Mouse (Mus musculus): Measurements from ENCODE around the gene Zc2hc1c. TPM values are rescaled to one million over a fixed set of nuclear protein-coding genes. Genes with fewer than 3 reads are reported as not detected.
A peak's percentile ranks its signal among the peaks of the same experiment; 100 is the strongest.

The Zc2hc1c gene
- total and polyA plus RNA-seq, 3 experiments, result 0.04 to 0.39 TPM; not detected in 1

GRCm38 (mm10) chr12:85338815-85339214, 50.4 kb downstream of the Zc2hc1c start:
- peak; percentile 49 for DNase-seq (ENCODE audit: low read depth, low spot score)
- peak overlapping the region; percentile 92 to 99 for H3K4me3 ChIP-seq (ENCODE audit: control insufficient read depth in 1 of 2, insufficient read depth in 1 of 2, low read depth in 2 of 2, low read length in 2 of 2)
- peak overlapping the region; percentile 75 for H3K27ac ChIP-seq (ENCODE audit: control insufficient read depth, low read depth, low read length)
- TF ChIP-seq JUND (IDR thresholded peaks at IDR 0.05; ENCODE audit: low read depth, low read length) (no peak), ZKSCAN1 (IDR thresholded peaks at IDR 0.05; ENCODE audit: low read depth, low read length) (peak; percentile 54; the same call in 1 of the 2 replicates)
- H3K9ac ChIP-seq (ENCODE audit: control insufficient read depth, low read depth, low read length, poor library complexity, severe bottlenecking), result peak overlapping the region; percentile 98
- H3K36me3 ChIP-seq (ENCODE audit: control insufficient read depth in 1 of 2, insufficient read depth in 2 of 2, low read length in 2 of 2), result peaks cover 5 to 25% of the 10 kb centered on the region in 2 experiments; a peak in 3 of 4 replicates
- peaks cover 9% of the 10 kb centered on the region for H3K79me2 ChIP-seq (ENCODE audit: control insufficient read depth, insufficient read depth, low read length, poor library complexity)
- H3K9me3 ChIP-seq (replicated peaks; ENCODE audit: insufficient read depth, low read length), result no peaks in the 10 kb centered on the region
- no peaks in the 10 kb centered on the region for H3K27me3 ChIP-seq (ENCODE audit: control insufficient read depth in 1 of 2, insufficient read depth in 2 of 2, low read length in 2 of 2)
- peaks cover 7 to 16% of the 10 kb centered on the region in 2 experiments for H3K4me1 ChIP-seq (ENCODE audit: control insufficient read depth in 1 of 2, insufficient read depth in 2 of 2, low read length in 2 of 2)

GRCm38 (mm10) chr12:85339243-85339729, 50.9 kb downstream of the Zc2hc1c start, which contains the start of gene Nek9:
Gene Nek9, minus strand, starts transcription at chr12:85339362.
- Histone ChIP-seq H3K27me3 (ENCODE audit: control insufficient read depth in 1 of 2, insufficient read depth in 2 of 2, low read length in 2 of 2) (no peaks in the 10 kb centered on the region), H3K4me1 (ENCODE audit: control insufficient read depth in 1 of 2, insufficient read depth in 2 of 2, low read length in 2 of 2) (peaks cover 7 to 16% of the 10 kb centered on the region in 2 experiments), H3K9ac (ENCODE audit: control insufficient read depth, low read depth, low read length, poor library complexity, severe bottlenecking) (peak within 1 kb of the TSS; percentile 98), H3K36me3 (ENCODE audit: control insufficient read depth in 1 of 2, insufficient read depth in 2 of 2, low read length in 2 of 2) (peaks cover 3 to 25% of the 10 kb centered on the region in 2 experiments; a peak in 3 of 4 replicates), H3K9me3 (replicated peaks; ENCODE audit: insufficient read depth, low read length) (no peaks in the 10 kb centered on the region), H3K4me3 (ENCODE audit: control insufficient read depth in 1 of 2, insufficient read depth in 1 of 2, low read depth in 2 of 2, low read length in 2 of 2) (peak within 1 kb of the TSS; percentile 92 to 99), H3K27ac (ENCODE audit: control insufficient read depth, low read depth, low read length) (peak within 1 kb of the TSS; percentile 75), H3K79me2 (ENCODE audit: control insufficient read depth, insufficient read depth, low read length, poor library complexity) (peaks cover 9% of the 10 kb centered on the region)
- peak; percentile 96 for DNase-seq (ENCODE audit: low read depth, low spot score)
- TF ChIP-seq POLR2AphosphoS5 (IDR thresholded peaks at IDR 0.05; ENCODE audit: borderline replicate concordance, low read depth, low read length) (no peak), MAX (IDR thresholded peaks at IDR 0.05; ENCODE audit: low read length) (peak; percentile 93), NRF1 (IDR thresholded peaks at IDR 0.05; ENCODE audit: insufficient read depth, low read depth, low read length, poor library complexity, severe bottlenecking) (no peak), MYC (IDR thresholded peaks at IDR 0.05; ENCODE audit: low read depth, low read length) (no peak), RAD21 (IDR thresholded peaks at IDR 0.05; ENCODE audit: low read depth, low read length) (no peak), E2F4 (IDR thresholded peaks at IDR 0.05; ENCODE audit: borderline replicate concordance, low read depth, low read length) (no peak), HCFC1 (IDR thresholded peaks at IDR 0.05; ENCODE audit: low read depth, low read length) (peak; percentile 91), JUND (IDR thresholded peaks at IDR 0.05; ENCODE audit: low read depth, low read length) (no peak), CTCF (IDR thresholded peaks at IDR 0.05 in 2 of 3, conservative IDR thresholded peaks at IDR 0.05 in 1 of 3; ENCODE audit: control insufficient read depth in 1 of 3, insufficient read depth in 1 of 3, low read depth in 2 of 3, low read length in 3 of 3, poor library complexity in 1 of 3, severe bottlenecking in 1 of 3) (no peak), POLR2A (IDR thresholded peaks at IDR 0.05; ENCODE audit: control insufficient read depth in 1 of 2, insufficient read depth in 1 of 2, low read depth in 1 of 2, low read length in 2 of 2, poor library complexity in 1 of 2) (peak; percentile 79 to 80; a peak in 3 of 4 replicates), POLR2AphosphoS2 (IDR thresholded peaks at IDR 0.05; ENCODE audit: low read length) (peak; percentile 29; the same call in 1 of the 2 replicates), BHLHE40 (IDR thresholded peaks at IDR 0.05; ENCODE audit: borderline replicate concordance, low read depth, low read length) (no peak), RCOR1 (IDR thresholded peaks at IDR 0.05; ENCODE audit: low read depth, low read length) (no peak), ETS1 (IDR thresholded peaks at IDR 0.05; ENCODE audit: low read depth, low read length) (0 out of 2 replicates have a peak, but pooled peaks have one; percentile 11), TBP (IDR thresholded peaks at IDR 0.05; ENCODE audit: low read depth, low read length) (peak; percentile 16; the same call in 1 of the 2 replicates), EP300 (IDR thresholded peaks at IDR 0.05; ENCODE audit: low read depth in 1 of 2, low read length in 2 of 2) (no peak), MEF2A (IDR thresholded peaks at IDR 0.05; ENCODE audit: extremely low read depth, insufficient replicate concordance, low read depth, low read length, poor library complexity, severe bottlenecking) (no peak), TCF12 (IDR thresholded peaks at IDR 0.05; ENCODE audit: low read depth, low read length) (peak; percentile 60), UBTF (IDR thresholded peaks at IDR 0.05; ENCODE audit: borderline replicate concordance, insufficient read depth, low read depth, low read length) (no peak), NELFE (IDR thresholded peaks at IDR 0.05; ENCODE audit: low read depth, low read length) (peak; percentile 86), MAZ (IDR thresholded peaks at IDR 0.05; ENCODE audit: low read depth, low read length) (no peak), MAFK (IDR thresholded peaks at IDR 0.05; ENCODE audit: borderline replicate concordance, low read depth, low read length) (no peak), USF2 (IDR thresholded peaks at IDR 0.05; ENCODE audit: borderline replicate concordance in 1 of 2, insufficient read depth in 1 of 2, low read depth in 1 of 2, low read length in 2 of 2) (no peak), KAT2A (conservative IDR thresholded peaks at IDR 0.05; ENCODE audit: low read depth, low read length) (no peak; the same call in 1 of the 2 replicates), CHD1 (IDR thresholded peaks at IDR 0.05; ENCODE audit: low read depth, low read length) (no peak), SIN3A (IDR thresholded peaks at IDR 0.05; ENCODE audit: low read length) (peak; percentile 62), GABPA (IDR thresholded peaks at IDR 0.05; ENCODE audit: low read depth, low read length) (no peak), ZC3H11A (IDR thresholded peaks at IDR 0.05; ENCODE audit: low read depth, low read length) (no peak), ZMIZ1 (IDR thresholded peaks at IDR 0.05; ENCODE audit: low read depth, low read length) (0 out of 2 replicates have a peak, but pooled peaks have one; percentile 42)
